Comparison of ENCODE assay signal across 12 mouse cellular contexts in the genomic region with DNA sequence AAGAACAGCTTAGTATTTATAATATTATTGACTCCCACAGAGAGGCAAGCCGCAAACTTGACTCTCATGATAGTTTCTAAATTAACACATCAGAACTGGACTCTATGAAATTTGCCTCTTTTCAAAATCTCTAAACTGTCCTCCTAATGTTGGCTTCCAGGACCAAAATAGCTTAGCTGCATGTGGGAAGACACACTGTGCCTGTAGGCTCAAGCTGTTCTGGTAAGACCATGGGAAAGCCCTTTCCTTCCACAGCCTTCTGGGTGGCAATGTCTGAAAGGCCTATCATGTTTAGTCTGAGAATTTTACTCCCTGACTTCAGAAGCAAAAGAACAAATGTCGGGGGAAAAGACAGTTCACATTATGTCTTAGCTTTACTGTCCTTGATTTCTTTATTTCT.
"Had no signal": no experiment of that assay in that cellular context is flagged by ENCODE, and none has a peak within 500 bp of the region (broad histone marks: within the 10 kb centered on the region; RNA-seq: fewer than 3 reads in every experiment).

No protein-coding gene starts in this region.

- ATAC-seq: intestine, postnatal 0 days; liver, postnatal 0 days; midbrain, embryonic 16.5 days had no signal

- H3K4me3 ChIP-seq: limb, embryonic 12.5 days; liver, embryonic 13.5 days; midbrain, embryonic 12.5 days; neural tube, embryonic 13.5 days; stomach, embryonic 15.5 days had no signal

- H3K27ac ChIP-seq: limb, embryonic 12.5 days; liver, embryonic 13.5 days; midbrain, embryonic 12.5 days; neural tube, embryonic 13.5 days; stomach, embryonic 15.5 days had no signal

- DNase-seq: kidney, adult 8-10 months; kidney, postnatal 25 days; liver; liver, embryonic 13.5 days; liver, postnatal 0 days; thymus, postnatal 36 days had no signal
